Mouse (Mus musculus) embryo, embryonic 10.5 days (tissue): ENCODE data around the gene Ogt.

Experiments used
- DNase-seq: peaks from one replicate; pipeline ENCODE4 v3.0.0-alpha.2; 2015; ENCODE audit warnings: low spot score

Ogt gene

DNA sequence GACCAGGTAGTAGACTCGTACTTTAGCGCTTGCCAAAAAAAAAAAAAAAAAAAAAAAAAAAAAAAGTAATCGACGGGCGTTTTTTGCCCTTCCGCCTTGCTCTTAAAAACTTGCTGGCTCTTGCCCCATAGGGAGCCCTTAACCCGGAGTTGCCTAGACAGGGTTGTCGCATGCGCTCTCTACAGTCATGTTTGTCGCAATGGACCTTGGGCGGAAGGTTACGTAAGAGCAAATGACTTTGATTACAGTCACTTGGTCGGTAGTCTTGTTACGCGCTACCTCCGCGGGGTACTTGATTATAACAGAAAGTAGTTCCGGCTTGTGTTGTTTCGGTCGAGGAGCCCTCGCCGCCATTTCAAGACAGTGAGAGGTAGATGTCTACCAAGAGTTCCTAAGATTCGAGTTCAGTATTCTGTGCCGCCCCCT is at the start of gene Ogt:
Gene Ogt (plus strand): TSS at position 320 of the 426 bp plus-strand sequence.
- peak; percentile 95 for DNase-seq

DNA sequence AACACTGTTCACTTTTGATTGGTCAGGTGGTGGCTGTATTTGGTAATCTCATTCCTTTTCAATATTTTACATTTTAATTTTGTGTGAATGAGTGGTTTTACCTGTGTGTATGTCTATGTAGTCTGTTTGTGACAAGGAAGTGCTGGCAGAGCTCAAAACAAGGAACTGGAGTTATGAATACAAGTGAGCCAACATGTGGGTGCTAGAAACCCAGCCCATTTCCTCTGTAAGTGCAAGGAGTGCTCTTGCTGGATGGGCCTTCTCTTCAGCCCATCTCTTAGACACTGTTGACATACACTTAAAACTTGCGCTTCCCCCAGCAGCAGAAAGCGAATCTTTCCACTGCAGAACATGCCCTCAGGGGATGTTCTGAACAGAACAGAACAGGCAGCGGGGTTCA is 23.7 kb upstream of the Ogt start:
- DNase-seq = no peak

DNA sequence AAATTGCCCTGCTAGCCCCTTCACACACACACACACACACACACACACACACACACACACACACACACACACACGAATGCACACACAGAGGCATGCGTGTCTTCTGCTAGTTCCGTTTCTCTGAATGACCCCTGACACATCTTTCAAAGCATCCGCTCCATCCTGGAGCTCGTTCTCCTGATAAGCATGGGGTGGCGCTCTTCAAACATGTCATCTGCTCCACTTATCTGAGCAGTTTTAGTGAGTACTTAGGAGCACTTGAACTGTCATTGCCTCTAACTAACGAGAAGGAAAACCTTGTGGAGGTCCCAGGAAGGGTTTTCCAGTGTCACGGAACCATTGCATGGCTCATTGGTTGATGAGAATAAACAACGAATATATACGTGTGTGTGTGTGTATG is 22.0 kb upstream of the Ogt start:
- no peak for DNase-seq

DNA sequence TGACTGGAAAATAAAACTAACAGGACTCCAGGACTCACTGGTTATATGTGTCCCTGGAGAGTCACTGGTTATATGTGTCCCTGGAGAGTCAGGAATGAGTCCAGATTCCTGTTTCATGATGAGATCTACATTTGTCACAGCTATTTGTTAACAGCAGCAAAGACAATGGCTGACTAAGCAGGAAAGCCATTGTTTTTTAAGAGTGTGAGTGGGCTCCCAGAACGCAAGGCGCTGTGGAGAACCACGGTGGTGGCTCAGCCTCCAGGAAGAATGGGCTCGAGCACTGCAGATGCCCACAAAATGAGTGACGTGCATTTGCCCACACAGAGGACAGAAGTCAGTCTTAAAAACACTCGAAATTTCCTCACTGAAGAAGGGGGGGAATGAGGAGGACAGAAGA is 19.5 kb upstream of the Ogt start:
- DNase-seq = no peak

DNA sequence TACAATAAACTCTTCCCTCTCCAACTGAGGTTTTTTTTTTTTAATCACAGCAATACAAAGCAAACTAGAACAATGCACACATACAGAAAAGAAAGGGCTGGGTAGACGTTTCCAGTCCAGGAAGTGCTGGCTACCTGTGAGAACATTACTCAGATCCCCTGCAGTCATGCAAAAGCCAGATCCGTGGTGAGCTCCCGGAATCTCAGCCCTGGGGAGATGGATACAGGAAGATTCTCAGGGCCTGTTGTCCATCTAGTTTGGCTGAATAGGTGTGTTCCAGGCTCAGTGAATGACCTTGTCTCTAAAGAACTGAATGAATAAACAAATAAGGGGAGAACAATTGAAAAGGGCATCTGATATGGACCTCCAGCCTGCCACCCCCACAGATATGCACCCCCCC is 17.3 kb upstream of the Ogt start:
- no peak for DNase-seq

DNA sequence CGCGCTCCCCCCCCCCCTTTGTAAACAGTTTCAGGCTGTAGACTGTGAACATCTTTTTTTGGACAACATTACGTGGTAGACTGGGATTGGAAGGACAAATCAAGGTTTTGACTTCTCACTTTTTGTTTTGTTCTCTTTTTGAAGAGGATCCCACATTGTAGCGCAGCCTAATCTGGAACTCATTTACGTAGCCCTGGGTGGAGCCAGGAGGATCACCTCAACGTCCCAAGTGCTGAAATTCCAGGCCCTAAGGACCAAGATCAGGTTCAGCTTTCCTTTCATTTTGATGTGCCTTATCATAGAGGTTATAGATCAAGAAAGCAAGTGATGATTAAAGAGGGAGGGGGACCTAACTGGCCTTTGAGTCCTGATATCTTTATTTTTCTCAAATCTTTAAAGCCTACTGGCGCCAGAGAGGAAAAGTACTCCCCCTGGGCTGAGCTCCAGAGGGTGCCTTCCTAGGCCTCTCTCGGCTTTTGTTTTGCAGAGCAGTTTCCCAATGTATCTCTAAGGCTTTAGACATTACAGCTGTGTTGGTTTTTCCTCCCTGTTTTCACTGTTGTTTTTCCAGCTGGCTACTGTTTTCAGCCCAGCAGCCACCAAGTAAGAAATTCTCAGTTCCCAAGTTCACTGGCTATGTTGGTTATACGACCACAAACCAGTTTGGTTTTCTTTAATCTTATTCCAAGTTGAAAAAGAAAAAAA is 2.9 kb upstream of the Ogt start:
- DNase-seq = peak; percentile 25

DNA sequence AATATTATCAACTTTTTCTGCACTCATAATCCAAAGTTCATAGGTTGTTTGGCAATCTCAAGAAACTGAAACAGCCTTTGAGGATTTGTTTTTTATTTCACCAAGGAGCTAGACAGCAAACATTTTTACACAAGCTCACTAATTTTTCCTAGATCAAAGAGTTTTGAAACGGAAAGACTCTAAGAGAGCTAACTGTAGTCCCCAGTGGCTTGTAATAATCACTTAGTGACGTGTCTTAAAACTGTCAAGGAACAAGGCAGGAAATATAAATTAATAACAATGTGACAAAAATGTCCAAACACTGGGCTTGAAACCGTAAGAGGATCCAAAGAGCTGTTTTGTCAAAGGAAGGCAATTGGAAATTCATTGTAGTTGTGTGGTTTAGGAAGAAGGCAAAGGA is 1.0 kb upstream of the Ogt start:
- DNase-seq = peak; percentile 26

DNA sequence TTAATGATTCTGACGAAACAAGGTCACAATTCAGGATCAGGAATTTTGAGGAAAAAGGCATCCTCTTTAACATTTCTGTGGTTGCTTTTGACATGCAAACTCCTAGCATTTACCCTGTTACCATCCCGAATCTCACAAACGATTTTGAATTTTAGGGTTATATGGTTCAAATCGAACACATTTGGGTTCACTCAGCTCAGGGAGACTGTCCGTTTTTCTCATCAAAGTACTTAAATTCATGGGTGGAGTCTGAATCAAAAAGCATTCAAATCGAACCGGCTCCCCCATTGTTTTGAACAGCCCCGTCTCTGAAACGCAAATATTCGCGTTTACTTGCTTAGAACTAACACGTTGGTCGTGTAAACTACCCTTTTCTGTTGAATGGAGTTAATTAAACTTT is 554 bp upstream of the Ogt start:
- DNase-seq = no peak

DNA sequence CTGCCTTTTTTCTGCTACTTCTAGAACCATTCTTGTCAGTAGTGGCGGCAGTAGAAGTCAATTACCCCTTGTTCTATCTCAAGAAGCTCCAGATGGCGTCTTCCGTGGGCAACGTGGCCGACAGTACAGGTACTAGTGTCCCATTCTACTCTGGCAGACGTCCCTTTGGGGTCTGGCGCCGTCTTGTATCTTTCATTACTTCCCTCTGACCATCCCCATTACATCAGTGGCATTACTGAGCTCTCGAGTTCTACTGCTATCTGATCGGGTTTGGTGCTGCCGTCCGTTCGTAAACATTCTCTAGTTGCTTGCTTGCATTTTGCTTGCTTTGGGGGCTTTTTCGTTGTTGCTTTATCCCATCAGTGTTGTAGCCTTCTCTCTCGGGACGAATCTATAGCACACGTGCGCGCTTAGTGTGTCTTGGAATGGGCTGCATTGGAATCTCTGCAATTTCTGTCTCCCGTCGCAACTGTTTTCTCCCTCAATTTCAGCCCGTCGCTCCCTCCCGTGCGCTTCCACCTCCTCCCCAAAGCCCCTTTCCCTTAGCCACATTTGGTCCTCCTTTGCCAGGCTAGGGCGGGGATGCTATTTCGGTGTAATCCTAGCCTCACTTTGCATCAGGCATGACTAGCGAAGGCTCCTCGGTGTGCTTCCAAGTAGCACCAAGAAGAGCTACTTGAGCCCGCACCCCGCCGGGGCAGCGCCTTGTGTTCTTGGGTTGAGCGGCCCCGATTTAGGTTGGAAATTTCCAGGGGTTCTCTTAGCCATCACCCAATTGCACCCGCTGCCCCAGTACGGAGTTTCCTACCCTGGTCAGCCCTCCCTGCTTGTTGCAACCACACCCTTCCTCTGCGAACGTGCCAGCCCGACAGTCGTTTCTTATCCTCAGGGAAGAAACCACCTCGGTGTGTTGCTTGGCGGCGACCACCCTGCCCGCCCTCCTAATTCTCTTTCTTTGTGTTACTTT is 617 bp downstream of the Ogt start:
- peak; percentile 42 for DNase-seq

DNA sequence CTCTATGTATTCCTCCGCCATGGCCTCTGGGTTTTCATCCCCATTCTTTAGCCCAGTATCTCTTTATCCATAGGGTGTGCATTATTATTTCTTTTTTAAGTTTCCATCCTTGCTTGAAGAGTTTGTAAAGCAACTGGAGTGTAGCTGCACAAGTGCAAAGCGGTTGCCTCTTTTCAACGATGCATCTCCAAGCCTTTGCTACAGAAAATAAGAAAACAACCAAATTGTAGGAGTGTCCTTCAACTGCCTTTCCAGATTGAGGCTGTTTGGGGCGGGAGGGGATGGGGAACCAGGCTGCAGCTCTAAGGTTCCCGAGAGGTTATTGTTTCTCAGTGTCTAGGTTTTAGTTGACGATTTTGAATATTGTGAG is 1.3 kb downstream of the Ogt start:
- no peak for DNase-seq

DNA sequence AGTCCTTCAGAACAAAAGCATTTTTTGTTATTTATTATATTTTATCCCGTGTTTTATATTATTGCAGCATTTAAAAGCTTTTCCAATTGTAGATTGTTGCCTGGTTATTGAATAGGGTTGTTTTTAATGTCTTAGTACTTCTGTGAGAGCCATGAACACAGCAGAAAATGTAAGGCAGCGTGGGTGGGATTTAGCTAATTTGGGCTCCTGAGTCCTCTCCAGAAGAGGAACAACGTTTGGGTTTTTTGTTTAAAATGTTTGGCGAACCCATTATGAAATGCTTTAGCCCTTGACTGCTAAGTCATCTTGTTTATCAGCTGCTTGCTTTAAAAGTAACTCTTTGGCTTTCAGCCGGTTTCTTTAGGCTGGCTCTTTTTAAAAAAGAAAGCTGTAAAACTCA is 2.2 kb downstream of the Ogt start:
- DNase-seq = no peak

DNA sequence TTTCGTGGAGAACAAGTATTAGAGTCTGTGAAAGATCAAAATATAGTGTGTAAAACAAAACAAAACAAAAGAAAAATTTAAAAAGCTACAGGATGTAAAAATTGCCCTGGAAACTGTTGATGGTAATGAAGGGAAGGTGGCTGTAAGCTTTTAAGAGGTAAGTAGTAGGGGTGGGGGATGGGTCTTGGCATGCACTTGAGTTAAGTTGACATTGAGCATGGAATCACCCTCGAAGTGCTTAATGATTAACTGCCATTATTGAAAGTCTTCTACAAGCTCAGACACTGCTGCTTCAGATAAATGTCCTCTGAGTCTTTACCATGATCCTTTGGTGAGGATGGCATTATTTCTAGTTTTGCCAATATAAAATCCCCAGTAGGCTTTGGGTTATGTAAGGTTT is 5.4 kb downstream of the Ogt start:
- DNase-seq = no peak

DNA sequence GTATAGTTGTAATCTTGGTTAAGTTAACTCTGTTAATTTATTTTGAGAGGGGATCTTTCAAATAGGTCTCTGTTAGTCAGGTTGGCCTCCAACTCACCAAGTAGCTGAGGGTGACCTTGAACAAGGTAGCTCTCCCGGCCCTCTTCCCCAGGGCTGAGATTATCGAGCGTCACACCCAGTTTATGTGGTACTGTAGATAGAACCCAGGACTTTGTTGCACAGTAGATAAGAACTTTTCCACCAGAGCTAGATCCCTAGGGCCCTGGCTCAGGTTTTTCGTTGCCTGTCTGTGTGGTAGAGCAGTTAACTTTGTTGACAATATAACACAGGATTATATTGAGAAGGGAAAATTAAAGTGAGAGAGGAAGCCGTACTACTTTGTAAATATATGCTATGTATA is 6.8 kb downstream of the Ogt start:
- no peak for DNase-seq

DNA sequence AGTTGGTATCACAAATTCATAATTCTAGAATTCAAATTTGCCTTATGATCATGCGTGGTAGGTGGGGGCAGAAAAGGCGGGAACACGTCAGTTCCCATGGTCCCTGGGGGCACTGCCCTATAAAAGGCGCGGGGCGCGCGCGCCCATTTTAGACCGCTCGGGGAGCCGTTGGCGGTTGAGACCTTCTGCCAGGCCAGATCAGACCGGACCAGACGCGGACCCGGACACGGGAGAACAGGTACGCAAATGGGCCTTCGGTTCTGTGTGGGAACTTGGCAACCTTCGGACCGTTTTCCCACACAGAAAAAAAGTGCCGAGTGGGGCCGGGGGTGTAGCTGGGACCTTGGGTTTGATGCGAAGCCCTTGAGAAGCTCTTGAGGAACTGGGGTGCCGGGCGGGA is 55.8 kb downstream of the Ogt start:
- no peak for DNase-seq

DNA sequence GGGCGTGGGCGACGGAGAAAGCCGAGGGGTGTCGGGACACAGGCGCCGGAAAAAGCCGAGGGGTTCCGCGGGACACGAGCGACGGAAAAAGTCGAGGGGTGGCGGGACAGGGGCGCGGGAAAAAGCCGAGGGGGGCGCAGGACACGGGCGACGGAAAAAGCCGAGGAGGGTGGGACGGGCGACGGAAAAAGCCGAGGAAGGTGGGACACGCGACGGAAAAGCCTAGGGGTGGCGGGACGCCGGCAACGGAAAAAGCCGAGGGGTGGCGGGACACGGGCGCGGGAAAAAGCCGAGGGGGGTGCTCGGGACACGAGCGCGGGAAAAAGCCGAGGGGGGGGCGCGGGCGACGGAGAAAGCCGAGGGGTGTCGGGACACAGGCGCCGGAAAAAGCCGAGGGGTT is 57.7 kb downstream of the Ogt start:
- no peak for DNase-seq

DNA sequence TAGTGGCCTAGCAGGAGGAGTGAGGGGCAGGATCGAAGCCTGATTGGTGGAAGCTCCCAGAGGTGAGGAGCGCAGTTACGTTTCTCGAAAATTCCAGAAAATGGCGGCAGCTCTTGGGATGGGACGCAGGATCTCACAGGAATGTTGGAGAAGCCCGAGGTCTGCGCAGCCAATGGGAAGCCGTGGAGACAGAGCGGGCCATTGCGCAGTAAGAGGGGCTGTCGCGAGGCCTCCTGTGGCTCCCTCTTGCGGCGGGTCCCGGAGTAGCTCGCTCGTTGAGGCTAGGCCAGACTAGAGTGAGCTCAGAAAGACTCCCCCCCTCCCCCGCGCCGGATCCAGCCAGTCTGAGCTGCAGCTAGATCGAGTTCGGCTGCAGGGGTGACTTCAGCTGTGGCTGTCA is 58.4 kb downstream of the Ogt start:
- no peak for DNase-seq

DNA sequence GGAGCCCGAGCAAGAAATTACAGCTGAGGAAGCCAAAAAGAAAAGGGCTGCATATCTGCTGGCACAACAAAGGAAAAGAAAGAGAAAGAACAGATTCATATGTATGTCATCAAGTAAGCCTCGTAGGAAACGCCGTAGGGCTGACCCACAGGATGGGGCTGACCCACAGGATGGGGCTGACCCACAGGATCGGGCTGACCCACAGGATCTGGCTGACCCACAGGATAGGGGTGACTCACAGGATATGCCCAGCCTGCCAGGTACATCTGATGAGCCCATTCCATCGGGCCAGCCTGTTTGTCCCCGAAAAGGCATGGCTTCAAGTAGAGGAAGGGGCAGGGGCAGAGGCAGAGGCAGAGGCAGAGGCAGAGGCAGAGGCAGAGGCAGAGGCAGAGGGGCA is 65.3 kb downstream of the Ogt start:
- no peak for DNase-seq

DNA sequence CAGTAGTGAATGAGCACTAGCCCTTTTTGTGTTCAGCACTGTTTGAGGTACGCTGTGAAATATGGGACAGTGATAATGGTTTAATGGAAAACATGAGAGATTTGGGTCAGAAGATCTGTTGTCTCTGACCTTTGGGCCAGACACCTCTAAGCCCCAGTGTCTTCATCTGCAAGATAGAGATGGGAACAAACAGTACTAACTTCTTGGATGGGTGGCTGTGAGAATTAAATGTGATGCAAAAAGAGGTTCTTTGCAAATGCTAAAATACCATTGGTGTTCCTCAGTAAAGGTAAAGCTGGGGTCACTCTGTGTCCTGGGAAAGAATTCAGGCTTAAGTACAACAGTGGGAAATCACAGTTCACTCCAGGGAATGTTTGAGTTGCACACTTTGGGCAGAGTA is 80.5 kb downstream of the Ogt start:
- DNase-seq = no peak

DNA sequence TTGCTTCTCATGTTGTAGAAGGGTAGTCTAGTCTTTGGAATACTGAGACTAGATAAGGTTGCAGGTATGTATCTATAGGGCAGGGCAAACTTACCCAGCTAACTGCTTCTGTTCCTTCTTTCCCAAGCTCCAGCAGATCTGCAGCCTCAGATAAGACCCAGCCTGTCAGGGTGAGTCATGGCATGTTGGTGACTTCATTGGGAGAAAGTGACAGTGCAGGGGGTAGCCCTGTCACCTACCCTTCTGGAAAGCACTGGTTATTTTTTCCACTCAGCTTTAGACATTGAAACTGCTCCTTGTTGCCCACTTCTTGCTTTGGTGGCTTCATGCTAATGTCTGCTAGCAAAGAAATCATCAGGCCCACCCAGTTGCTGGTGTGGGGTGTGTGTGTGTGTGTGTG is 90.2 kb downstream of the Ogt start:
- no peak for DNase-seq

DNA sequence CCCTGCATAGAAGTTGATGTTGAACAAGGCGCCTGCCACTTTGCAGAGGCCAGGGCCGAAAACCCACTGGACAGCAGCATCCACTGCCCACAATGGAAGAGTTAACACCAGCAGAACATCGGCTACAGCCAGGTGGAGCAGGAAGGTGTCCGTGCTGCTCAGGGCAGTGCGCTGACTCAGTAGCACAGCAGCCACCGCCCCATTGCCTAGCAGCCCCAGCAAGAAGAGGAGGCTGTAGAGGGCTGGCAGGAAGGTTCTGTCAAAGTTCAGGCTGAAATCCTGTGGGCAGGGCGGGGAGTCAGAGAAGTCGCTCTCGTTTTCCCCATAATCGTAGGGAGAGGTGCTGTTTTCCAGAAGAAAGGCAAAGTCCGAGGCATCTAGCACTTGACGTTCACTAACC is 92.8 kb downstream of the Ogt start:
- DNase-seq = no peak

DNA sequence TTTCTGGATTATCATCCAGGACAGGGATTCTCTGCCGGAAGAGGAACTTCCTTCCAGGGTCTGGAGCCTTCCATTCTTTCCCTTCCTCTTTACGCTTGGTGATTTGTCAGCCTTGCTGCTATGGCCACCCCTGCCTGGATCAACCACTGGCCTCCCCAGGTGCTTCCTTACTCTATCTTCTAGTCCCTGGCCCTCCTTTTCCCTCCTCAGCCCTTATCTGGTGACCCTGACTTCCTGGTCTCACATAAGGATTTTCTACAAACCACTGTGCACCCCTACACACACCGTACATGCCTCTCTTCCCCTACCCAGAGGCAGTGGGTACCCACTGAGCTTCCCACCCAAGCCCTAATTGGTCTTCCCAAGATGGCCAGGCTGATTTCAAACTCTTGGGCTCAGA is 93.4 kb downstream of the Ogt start:
- no peak for DNase-seq

DNA sequence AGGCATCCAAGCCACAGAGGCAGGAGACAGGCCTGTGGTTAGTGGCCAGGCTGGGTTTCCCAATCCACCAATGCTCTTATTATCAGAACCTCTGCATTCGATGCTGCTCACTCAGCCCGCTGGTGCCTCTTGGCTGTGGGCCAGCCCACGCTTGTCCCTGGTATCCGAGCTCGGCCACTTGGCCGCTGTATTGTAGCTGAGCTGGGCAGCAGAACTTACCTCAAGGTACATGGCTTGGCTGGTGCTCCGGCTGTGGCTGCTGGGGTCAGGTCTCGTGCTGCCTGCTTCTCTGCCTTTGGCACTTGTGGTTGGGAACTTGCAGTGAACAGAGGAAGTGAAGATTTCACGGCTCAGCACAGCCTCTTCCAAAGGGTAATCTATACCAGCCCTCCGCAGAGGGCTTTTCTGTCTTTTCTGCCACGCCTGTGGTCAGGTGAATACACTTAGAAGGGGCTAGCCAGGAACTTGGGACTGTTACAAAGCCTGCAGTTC is 94.0 kb downstream of the Ogt start, which contains the start of gene Cxcr3:
Gene Cxcr3 (minus strand): TSS at position 442 of the 492 bp plus-strand sequence.
- DNase-seq = no peak
